Mouse (Mus musculus): ENCODE data around the gene Ube2r2.

GRCm38 (mm10) chr4:41091391-41091790 is 44.2 kb upstream of the Ube2r2 start:
- TF ChIP-seq CTCF (conservative IDR thresholded peaks at IDR 0.05 in 1 of 2, IDR thresholded peaks at IDR 0.05 in 1 of 2; ENCODE audit: low read depth in 2 of 2, low read length in 2 of 2) = no peak
- TF ChIP-seq MAX (IDR thresholded peaks at IDR 0.05; ENCODE audit: low read length) = no peak
- no peak for TF ChIP-seq SMC3 (IDR thresholded peaks at IDR 0.05; ENCODE audit: low read depth, low read length)
- no peak for TF ChIP-seq EP300 (IDR thresholded peaks at IDR 0.05; ENCODE audit: low read length)
- no peak for TF ChIP-seq POLR2A (IDR thresholded peaks at IDR 0.05; ENCODE audit: low read depth, low read length)
- TF ChIP-seq E2F4 (IDR thresholded peaks at IDR 0.05; ENCODE audit: insufficient replicate concordance, low read depth, low read length) = no peak
- TF ChIP-seq BHLHE40 (IDR thresholded peaks at IDR 0.05; ENCODE audit: low read depth, low read length) = no peak
- TF ChIP-seq TCF12 (IDR thresholded peaks at IDR 0.05; ENCODE audit: low read depth, low read length) = no peak
- no peak for TF ChIP-seq ZNF384 (IDR thresholded peaks at IDR 0.05; ENCODE audit: low read depth, low read length)
- no peak for TF ChIP-seq CHD2 (IDR thresholded peaks at IDR 0.05; ENCODE audit: low read length)
- TF ChIP-seq ZC3H11A (IDR thresholded peaks at IDR 0.05; ENCODE audit: low read depth, low read length) = no peak
- TF ChIP-seq JUN (IDR thresholded peaks at IDR 0.05; ENCODE audit: insufficient read depth, low read depth, low read length) = no peak
- no peak for TF ChIP-seq NRF1 (IDR thresholded peaks at IDR 0.05; ENCODE audit: low read depth, low read length)
